Mouse (Mus musculus) ZHBTc4 (cell line): ENCODE measurements around the gene Slc44a1.

ENCODE experiments used
- DNase-seq: peaks from one replicate; pipeline ENCODE4 v3.0.0-alpha.2; 2011; ENCODE audit warnings: low read depth, low spot score

The Slc44a1 gene

DNA sequence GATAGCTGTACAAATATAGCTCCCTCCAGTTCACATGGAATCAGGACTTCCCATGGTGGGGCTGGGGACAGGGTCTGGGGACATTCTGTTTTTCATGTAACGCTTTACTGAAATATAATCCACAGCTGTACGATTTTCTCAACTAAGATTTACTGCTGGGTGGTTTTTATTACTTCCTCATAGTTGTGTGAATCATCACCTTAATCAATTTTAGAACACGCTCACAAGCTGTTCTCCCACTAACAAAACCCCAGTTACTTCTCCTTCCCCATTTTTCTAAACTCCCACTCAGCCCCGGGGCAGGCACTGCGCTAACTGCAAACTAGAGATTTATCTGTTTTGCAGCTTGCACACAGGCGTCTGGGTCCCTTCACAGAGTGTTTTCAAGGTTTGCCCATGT, 28.8 kb downstream of the Slc44a1 start:
- DNase-seq, result no peak

DNA sequence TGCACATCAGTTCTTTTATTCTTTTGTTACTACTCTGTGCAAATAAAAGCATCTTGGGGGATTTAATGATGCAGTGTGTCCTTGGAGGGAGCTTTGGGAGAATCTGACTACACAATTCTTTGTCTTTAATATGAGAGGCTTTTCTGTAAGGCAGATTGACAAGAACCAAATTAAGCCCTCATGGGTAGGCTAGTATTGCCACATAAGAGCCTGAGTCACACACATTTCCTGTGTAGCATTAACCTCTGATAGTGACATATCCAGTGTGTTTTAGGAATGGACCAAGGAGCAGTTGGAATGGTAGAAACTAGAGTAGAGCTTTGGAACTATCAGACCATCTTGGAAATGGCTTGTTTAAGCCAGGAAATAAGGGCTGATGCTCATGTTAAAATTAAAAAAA, 33.9 kb downstream of the Slc44a1 start:
- no peak for DNase-seq

DNA sequence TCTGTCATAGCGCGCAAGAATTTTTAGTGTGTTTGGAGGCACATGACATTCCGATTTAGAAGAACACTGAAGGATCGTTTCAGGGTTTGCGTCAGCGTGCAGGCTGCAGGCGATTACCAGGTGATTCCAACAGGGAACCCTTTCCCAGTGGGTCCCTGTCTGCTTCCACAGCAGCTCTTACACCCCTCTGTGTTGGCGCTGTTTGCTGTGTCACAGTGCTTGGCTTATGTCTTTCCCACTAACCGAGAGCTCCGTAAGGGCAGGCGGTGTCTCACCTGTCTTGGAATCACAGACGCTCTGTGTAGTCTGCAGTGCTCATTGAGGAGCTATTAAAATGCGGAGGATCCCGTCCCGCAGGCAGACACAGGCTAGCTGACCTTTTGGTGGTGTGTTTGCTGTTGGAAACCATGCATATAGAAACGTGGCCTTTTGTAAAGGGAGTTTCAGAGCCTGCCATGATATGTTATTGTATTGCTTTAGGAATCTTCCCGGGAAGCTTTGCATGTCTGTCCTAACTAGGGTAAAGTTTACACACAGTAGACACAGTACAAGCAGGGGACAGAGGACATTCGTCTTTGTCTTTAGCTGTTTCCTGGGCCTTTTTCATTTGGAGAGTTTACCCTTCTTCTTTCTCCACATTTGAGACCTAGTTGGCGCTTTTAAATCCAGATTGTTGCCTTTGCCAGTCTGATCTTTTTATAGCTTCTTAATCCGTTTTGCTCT, 35.2 kb downstream of the Slc44a1 start:
- DNase-seq, result peak; percentile 27

DNA sequence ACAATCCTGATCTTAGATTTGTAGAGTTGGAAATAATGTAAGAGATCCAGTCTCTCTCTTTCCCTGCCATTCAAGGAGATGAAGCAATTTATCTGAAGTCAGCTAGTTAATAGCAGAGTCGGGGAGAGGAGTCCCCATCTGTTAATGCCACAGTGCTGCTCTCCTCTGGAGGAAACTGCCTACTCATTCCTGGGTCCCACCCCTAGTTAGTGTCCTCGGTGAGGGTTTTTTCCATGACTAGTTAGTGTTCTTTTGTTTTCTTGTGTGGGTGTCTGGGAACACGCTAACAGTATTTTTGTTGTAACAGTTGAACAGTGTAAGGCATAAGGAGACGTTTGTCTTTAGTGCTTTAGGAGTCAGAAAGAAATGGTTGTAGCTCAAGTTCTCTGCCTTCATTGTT, 38.4 kb downstream of the Slc44a1 start:
- DNase-seq, result no peak

GRCm38 (mm10) chr4:53487216-53488188, 47.3 kb downstream of the Slc44a1 start:
- DNase-seq, result no peak

GRCm38 (mm10) chr4:53488803-53489202, 48.6 kb downstream of the Slc44a1 start:
- no peak for DNase-seq

GRCm38 (mm10) chr4:53490371-53490770, 50.2 kb downstream of the Slc44a1 start:
- no peak for DNase-seq

GRCm38 (mm10) chr4:53491269-53491668, 51.1 kb downstream of the Slc44a1 start:
- DNase-seq, result peak; percentile 64

DNA sequence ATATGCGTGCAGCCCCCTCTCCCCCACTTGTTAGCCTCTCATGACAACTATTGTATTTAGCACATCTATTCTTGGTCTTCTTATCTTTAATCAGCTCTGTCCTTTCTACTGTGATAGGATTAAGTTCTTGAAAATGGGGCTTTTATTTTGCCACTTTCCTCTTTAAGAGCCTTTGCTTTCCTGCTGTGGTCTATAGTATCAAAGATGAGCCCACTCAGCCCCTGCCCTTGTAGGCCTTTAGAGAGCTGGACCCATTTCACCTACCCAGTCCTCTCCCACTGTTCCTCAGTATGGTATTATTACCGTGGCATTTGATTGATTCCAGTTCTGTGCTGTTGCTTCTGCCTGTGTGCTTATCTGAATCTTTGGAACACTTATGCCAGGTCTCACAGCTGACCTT, 55.4 kb downstream of the Slc44a1 start:
- no peak for DNase-seq

- DNase-seq, result no peak
Observed at GRCm38 (mm10) chr4:53502764-53503163, 62.6 kb downstream of the Slc44a1 start.

GRCm38 (mm10) chr4:53512131-53512916, 72.1 kb downstream of the Slc44a1 start:
- DNase-seq, result peak; percentile 18

DNA sequence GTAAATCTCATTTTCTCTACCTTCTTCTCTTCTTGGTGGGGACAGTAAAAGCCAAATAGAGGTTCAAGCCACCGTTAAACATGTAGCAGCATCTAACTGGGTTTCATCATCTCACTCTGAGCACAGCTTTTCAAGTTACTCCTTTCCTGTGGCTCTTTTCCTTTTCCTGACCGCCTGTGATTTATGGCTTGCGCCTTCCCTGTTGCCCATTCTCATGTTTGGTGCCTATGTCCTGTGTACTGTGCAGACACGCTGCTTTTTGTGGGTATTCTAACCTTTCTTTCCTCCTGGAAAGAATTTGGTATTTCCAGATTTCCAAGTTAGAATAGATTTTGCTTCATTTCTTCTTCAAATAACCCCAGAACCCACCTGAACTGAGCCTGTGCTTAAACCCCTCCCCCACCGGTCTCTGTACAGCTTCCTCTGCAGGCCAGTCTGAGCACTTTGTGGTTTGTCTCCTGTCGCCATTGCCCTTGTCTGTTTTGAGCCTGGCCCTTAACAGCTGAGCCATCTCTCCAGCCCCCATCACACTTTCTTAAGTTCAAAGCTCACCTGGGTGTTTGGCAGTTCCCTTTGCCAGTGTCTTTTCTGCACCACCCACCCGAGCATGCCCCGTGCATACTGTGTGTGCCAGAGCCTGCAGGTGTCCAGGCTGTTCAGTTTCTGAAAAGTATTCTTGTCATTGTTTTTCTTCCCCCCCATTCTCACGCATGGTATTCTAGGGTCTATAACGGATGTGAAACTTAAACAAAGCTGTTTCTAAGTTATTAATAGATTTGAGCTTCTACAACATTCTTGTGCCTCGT, 73.3 kb downstream of the Slc44a1 start:
- DNase-seq, result no peak

DNA sequence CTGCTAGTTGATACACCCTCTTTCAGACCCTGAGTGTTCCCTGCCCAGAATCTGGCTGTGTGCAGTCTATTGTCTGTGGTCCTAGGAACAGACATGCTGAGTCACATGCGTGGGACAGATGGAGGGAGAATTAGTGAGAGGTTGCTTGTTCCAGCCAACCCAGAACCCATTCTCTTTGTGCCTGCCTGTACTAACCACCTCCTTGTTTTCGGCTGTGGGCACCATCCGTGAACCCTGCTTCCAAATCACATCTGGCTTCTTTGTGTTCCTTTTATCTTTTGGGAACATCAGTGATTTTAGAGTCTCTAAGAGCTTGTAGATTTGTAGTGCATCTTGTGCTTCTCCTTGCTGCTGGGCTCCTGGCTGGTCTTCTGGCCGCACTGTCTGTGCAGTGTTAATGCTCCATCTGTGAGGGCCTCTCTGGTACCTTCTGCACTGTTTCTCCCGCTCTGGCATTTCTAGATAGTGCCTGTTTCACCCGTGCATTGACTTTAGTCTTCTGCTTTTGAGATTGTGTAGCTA, 75.9 kb downstream of the Slc44a1 start:
- DNase-seq, result peak; percentile 16

GRCm38 (mm10) chr4:53519429-53519828, 79.2 kb downstream of the Slc44a1 start:
- no peak for DNase-seq

DNA sequence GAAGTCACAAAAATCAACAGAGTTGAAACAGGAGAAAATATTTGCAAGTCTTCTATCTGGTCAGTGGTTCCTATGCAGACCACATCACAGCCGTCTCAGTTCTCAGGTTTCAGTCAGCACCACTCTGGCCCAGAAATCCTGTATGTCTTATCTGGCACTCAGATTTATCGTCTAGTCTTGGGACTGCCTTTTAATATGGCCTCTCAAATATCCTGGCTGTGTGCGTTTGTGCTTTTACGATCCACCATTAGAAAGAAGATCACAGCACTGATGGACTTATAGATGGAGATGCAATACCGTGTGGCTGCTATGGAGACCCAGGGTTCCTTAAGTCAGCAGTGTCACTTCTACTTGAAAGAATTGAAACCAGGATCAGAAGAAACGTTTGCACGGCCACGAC, 80.8 kb downstream of the Slc44a1 start:
- DNase-seq, result no peak

- DNase-seq, result no peak
Observed at GRCm38 (mm10) chr4:53522655-53523054, 82.4 kb downstream of the Slc44a1 start.

DNA sequence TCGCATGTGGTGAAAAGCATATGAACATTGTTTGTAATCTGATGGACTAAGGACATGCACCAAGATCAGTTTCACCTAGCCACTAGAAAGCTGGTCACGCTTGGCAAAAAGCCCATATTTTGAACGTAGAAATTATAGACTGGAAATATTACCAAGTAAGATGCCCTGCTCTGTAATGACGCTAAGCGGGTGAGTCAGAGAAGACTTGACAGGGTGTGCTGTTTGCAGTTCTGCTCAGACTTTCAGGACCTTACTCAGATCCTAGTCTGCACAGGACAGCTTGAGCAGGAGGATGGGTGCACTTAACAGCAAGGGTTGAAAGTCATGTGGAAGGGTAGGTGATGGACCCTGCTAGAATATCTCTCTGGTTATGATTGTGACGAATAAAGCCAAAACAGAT, 85.3 kb downstream of the Slc44a1 start:
- DNase-seq, result no peak

- no peak for DNase-seq
Observed at GRCm38 (mm10) chr4:53525994-53526393, 85.8 kb downstream of the Slc44a1 start.

DNA sequence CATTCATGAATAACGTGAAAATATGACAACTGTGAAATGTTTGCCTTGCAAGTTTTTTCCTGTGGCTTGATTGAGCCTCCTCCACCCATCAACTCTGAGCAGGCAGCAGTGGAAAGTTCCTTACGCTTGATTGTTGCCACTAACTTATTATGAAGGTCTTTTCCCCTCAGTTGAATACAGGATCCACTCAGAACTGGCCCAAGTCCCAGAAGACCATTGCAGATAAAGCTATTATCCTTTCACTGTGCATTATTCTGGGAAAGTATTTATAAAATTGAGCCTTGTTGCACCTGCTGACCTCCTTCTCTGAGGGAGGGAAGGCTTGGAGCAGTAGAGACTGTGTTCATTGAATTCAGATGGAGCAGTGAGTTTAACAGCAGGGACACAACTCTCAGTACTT, 86.2 kb downstream of the Slc44a1 start:
- DNase-seq, result no peak

DNA sequence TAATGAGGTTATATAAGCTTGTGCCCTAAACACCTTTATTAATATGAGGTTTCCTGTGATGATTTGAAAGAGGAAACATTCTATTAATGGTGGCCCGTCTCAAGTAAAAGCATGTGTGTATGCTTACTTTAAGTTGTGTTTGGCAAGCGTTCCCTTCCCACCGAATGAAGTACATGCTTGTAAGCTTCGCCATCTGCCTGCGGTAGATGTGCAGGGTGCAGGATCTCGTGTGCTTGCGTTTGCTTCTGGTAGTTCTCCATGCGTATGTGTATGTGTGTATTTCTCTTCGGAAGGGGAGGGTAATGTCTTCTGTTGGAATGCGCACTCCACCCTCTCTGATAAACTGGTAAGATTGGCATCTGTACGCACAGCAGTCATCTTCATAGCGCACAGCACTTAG, 95.6 kb downstream of the Slc44a1 start:
- no peak for DNase-seq

GRCm38 (mm10) chr4:53537101-53537500, 96.9 kb downstream of the Slc44a1 start:
- DNase-seq, result no peak
